Mouse (Mus musculus): ENCODE data around the gene Vps26c. TPM values are rescaled to one million over a fixed set of nuclear protein-coding genes. Genes with fewer than 3 reads are reported as not detected.

The Vps26c gene
- total RNA-seq, 2 experiments from 2014 or later: 43.8 to 50.6 TPM

- intact Hi-C loops (cut with DNase I): no loop called here
- no peak for DNase-seq
These were observed 23.2 kb upstream of the Vps26c start for GRCm38 (mm10) chr16:94549813-94550212.

DNA sequence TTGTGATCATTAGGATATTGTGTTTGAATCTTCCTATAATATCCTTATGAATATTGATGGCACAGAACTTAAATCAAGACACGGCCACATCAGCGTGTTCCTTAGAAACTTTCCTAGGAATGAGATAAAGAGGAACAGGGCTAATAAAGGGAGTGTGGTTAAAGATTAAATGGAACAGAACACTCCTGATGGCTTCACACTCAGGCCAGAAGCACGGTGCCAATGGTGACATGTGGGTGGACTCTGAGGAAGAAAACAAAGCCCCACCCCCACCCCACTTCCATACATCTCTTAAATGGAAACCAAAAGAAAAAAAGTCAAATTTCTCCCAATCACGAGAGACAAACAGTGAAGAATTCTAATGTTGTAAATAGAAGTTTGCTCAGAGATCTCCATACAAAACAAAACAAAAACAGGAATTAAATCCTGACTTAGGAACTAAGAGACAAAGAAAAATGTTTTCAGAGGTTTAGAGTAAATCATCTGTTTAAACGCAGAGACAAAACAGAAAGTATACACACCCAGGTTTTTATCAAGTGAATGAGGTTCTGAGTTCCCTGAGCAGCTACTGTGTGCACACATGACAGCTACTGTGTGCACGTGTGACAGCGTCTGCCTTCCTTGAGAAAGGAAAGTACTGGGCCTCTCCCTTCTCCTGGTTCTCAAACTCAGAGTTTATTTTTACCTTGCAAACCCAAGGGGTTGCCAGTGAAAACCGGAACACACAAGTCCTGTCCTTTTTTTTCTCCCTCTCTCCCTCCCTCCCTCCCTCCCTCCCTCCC lies 19.3 kb upstream of the Vps26c start:
- DNase-seq: no peak
- intact Hi-C loops (cut with DNase I): no loop called here

DNA sequence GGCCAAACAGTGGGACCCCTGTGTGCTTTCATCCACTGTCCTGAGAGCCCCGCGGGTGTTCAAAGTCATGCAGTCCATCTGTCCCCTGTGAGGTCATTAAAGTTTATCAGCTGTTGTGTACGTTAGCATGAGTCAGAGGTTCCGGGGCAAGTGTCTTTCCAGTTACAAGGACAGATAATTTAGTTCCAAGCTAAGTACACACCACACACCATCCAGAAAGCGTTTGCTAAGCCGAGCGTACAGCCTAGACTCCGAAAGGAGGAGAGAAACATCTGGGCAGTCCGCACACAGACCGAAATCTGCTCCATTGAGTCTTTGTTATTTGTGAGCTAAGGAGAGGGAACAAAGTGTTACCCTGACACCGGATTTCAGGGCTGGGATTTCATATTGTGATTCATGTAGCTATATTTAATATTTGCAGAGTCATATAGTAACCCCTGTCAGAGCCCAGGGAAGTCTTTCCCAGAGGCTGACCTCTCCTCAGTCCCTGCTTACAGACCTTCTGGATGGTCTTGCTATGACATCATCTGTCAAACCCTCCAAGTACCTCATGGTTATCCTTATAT lies 18.0 kb upstream of the Vps26c start:
- DNase-seq: no peak
- intact Hi-C loops (cut with DNase I): no loop called here

- intact Hi-C loops (cut with DNase I): no loop called here
- DNase-seq: no peak
These were observed 16.3 kb upstream of the Vps26c start for GRCm38 (mm10) chr16:94542898-94543297.

DNA sequence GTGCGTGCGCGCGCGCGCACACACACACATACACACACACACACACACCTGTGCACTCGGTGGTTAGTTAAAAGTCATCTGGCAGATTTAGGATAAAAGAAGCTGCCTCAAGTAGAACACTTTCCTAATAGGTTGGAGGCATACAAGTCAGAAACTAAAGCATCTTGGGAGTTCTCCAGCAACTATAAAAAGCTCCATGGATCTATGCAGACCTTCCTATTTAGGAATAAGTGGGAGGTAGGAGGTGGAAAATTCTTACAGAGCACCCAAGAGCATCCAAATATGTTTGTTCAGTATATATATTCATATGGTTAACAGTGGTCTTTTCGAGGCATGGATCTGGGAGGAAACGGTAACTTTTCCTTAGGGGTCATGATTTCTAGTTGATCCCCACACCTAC lies 13.5 kb upstream of the Vps26c start:
- intact Hi-C loops (cut with DNase I): no loop called here
- no peak for DNase-seq

DNA sequence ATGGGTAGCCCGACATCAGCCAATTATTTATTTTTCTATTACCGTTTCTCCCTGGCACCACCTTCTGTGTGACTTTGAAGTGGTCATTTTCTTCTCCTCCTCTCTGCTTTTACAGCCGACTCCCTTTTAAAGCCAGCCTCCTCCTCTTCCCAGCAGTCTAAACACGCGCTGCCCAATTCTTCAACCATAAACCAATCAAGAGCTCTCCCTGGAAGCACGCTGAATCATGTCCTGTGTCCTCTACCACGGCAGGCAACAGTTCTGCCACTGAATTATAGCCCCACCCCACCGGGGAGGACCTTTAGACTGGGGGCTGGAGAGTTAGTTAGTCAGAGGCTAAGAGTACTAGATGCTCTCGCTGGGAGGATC lies 10.5 kb upstream of the Vps26c start:
- intact Hi-C loops (cut with DNase I): no loop called here

GRCm38 (mm10) chr16:94536417-94537158 lies 10.0 kb upstream of the Vps26c start:
- intact Hi-C loops (cut with DNase I): no loop called here
- DNase-seq: no peak

More for the DNA sequence above, 10.5 kb upstream of the Vps26c start:
- DNase-seq: no peak

GRCm38 (mm10) chr16:94535716-94536115 lies 9.1 kb upstream of the Vps26c start:
- no peak for DNase-seq
- intact Hi-C loops (cut with DNase I): no loop called here

DNA sequence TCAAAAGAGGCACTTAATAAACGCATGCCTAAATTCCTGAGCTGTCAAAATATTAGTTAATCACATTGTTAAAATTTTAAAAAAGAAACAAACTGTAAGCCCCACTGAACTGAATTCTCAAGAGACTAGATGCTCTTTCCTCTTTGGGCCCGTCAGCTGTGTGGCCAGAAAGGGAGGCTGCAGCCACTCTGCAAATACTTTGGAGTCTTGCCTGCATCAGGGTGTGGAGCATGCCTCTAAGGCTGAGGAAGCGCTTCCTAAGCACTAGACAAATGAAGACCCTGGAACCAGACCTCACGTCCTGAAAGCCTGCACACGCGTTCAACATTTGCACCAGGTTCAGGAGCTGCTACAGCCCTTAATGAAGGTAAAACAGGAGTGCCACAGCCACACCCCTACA lies 7.0 kb upstream of the Vps26c start:
- no peak for DNase-seq
- intact Hi-C loops (cut with DNase I): no loop called here

- intact Hi-C loops (cut with DNase I): no loop called here
- DNase-seq: no peak
These were observed 4.6 kb upstream of the Vps26c start for GRCm38 (mm10) chr16:94531268-94531667.

DNA sequence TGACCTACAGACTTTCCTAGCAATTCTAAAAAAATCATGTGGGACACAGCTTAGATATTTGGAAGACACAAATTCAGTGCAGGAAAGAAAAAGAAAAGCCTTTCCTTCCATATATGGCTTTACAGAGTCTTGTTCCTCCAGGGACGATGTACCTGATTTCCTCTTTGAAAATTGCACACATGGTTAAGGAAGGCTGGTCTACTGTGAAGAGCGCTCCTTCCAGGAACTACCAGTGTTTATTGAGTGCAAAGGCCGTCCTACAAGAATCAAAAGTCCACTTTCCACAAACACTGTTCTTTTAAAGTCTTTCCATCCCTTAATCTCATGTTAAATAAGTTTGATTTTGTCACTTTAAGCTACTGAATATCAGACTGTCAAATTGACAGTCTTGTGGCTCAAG lies 916 bp upstream of the Vps26c start:
- DNase-seq: no peak
- intact Hi-C loops (cut with DNase I): no loop called here

- no peak for DNase-seq
- intact Hi-C loops (cut with DNase I): no loop called here
These were observed 513 bp upstream of the Vps26c start for GRCm38 (mm10) chr16:94527152-94527534.

DNA sequence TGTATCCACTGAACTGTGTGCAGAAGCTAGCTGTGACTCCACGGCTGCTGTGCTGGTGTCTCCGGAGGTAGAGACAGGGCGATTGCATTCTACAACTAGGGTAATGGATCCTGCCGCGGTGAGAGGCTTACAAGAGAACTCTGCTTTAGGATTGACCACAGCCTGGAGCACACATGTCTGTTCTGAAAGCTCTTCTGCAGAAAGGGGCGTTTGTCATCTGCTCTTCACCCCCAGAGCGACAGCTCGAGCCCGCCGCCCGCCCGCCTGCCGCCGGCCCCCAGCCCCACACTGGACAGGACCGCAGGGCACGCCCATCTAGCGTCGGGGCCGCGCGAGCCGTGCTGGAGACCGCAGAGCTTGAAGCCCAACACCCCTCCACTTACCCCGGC lies 681 bp downstream of the Vps26c start:
- DNase-seq: no peak

GRCm38 (mm10) chr16:94524691-94525090 lies 1.9 kb downstream of the Vps26c start:
- intact Hi-C loops (cut with DNase I): no loop called here
- DNase-seq: no peak

More for the DNA sequence above, 681 bp downstream of the Vps26c start:
- intact Hi-C loops (cut with DNase I): no loop called here

DNA sequence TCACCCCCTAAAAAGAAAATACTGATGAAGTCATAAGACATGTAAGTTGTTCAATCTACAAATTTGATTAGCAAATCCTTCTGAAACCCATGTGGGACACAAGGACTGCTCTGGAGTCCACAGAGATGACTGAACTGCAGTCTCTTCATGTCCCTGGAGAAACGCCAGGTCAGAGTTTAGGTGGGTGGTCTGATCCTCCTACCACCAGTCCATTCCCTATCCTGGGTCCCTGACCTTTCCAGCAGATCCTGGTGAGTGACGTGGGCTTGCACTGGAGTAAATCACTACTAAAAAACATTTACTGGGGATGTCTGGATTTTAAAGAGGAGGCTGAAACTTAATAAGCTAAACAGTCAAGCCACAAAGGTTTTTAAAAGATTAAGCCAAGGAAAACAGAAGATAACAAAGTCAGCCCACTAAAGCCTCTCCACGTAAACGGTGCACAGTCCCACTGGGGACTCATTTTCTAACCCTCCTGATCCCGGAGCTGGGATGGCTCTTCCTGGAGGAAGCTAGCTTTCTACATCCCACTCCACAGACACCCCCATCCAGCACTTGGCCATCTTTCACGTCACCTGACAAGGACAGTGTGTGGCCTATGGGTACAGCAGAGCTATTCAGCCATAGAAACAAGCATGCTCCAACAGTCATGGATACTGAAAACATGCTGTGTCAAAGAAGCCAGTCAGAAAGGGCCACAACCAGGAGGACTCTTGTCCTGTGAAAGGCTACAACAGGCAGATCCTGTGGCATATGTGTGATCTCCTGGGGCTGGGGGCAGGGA lies 2.8 kb downstream of the Vps26c start:
- DNase-seq: no peak
- intact Hi-C loops (cut with DNase I): no loop called here

DNA sequence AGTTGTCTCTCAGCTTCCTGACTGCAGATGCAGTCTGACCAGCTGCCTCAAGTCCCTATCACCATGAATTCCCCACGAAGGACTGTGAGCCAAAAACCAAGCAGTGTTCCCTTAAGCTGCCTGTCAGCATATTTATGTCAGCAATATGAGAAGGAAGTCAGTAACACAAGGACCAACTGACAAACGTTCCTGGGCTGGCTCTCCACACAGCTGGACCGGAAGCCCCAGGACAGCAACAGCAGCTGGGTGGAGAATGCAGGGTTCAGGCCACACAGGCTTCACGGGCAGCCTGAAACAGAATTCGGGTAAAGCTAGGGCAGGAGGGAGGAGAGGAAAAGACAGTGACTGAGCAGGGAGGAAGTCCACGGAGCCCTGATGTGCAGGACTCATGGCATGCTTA lies 7.6 kb downstream of the Vps26c start:
- DNase-seq: no peak
- intact Hi-C loops (cut with DNase I): no loop called here

DNA sequence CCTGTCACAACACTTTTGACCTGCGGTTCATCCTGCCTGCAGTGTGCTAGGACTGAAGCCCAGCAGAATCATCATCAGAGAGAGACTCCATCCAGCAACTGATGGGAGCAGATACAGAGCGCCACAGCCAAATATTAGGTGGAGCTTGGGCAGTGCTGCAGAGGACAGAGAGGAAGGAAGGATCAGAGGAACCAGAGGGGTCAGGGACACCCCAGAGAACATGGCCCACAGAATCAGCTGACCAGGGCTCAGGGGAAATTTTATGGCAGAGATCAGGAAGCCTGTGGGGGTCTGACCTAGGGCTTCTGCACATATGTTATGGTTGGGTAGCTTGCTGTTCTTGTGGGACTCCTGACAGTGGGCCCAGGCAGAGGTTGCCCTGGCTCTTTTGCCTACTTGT lies 9.0 kb downstream of the Vps26c start:
- intact Hi-C loops (cut with DNase I): no loop called here
- no peak for DNase-seq

DNA sequence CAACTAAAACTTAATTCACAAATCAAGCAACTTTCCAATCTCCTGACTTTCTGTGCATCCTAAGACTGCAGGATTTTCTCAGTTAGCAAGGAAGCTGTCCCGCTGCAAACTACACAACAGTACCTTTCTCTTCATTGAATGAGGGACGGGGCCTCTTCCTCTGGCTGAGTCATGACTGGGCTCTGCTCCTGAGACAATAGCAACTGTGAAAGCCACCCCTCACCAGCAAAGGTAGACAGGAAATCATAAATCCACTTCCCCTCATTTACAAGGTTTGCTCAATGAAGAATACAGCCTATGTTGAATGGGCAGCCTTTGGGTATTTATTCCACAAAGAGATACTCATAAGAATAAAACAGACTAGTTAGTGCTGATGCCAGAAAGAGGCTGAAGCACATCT lies 16.6 kb downstream of the Vps26c start:
- no peak for DNase-seq
- intact Hi-C loops (cut with DNase I): no loop called here

GRCm38 (mm10) chr16:94508769-94509168 lies 17.9 kb downstream of the Vps26c start:
- no peak for DNase-seq
- intact Hi-C loops (cut with DNase I): no loop called here

DNA sequence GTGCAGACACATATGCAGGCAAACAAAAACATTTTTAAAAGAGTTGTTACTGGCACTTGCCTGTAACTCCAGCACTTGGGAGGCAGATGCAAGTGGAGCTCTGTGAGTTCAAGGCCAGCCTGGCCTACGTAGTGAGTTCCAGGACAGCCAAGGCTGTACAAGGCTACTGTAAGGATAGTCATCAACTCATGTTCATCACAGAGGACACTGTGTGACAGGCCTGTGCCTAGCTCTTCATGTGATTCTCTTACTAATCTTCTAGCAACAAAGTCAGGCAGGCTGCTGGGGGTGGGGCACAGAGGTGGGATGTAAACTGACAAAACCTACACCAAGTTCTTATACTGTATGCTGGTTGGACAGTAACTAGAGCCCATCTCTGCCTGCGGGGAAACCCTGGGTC lies 19.6 kb downstream of the Vps26c start:
- intact Hi-C loops (cut with DNase I): no loop called here
- no peak for DNase-seq

GRCm38 (mm10) chr16:94504192-94504591 lies 22.4 kb downstream of the Vps26c start:
- intact Hi-C loops (cut with DNase I): no loop called here
- DNase-seq: no peak
